Mouse (Mus musculus) layer of hippocampus, adult 8-10 months (tissue): ENCODE data around the gene Fbxo7. TPM values are rescaled to one million over a fixed set of nuclear protein-coding genes. Genes with fewer than 3 reads are reported as not detected.

Experiments
- DNase-seq, 2 experiments: peaks; one replicate each; pipeline ENCODE4 v3.0.0; 2022; ENCODE audit warnings: low spot score in 2 of 2
- total RNA-seq, 4 experiments: library from RNA; stranded (reverse); gene quantifications; 2 replicates each; pipeline ENCODE4 v1.2.4; 2022

Gene Fbxo7
- total RNA-seq, 4 experiments from 2014 or later = 26.1 to 31.1 (median 27.1) TPM

DNA sequence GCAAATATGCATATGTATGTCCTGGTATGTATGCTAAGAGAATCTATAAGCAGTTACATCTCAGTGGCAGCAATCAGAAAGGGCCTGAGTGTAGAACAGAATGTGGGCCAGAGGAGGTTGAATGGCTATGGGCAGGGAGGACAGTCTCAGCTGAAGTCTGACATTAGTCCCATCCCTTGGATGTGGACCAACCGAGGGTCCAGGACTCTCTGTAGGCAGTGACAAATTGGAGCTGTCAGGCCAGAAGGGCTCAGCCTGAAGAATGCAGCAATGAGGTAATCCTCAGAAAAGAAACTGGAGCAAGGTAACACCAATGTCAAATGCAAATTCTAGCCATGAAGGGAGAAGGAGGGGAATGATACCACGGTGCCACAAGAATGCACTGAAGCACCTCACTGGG lies 55.5 kb downstream of the Fbxo7 start:
- DNase-seq = no peak

DNA sequence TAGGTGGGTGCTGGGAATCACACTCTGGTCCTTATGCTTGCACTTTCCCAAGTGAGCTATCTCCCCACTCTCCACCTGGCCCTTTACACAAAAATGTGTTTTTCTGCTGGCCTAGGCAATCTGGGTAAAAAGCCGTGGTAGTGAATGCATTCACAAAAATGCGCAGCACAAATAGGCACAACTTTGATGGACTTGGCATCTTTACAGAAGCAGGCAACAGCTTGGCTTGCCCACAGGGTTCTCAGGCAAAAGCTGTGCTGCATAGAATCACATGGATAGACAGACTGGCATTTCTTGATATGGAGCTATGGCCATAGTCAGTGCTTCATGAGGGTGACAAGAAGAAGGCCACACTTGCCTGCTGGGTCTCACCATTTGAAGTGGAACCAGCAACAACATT lies 57.0 kb downstream of the Fbxo7 start:
- DNase-seq = peak in 1 of 2 experiments; percentile 19

DNA sequence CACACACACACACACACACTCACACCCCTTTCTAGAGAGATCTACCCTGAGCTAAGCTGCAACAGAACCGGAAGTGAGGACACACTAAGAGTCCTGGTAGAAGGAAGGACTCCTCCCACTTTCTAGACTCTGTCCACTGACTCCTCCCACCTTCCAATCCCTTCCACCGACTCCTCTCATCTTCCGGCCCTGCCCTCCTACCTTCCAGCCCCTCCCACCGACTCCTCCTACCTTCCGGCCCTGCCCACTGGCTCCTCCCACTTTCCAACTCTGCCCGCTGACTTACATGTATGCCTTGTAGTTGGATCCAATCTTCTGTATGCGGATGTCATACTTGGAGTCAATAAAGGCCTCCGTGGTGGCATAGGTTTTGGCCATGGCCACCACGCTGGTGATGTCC lies 58.1 kb downstream of the Fbxo7 start:
- DNase-seq = no peak

DNA sequence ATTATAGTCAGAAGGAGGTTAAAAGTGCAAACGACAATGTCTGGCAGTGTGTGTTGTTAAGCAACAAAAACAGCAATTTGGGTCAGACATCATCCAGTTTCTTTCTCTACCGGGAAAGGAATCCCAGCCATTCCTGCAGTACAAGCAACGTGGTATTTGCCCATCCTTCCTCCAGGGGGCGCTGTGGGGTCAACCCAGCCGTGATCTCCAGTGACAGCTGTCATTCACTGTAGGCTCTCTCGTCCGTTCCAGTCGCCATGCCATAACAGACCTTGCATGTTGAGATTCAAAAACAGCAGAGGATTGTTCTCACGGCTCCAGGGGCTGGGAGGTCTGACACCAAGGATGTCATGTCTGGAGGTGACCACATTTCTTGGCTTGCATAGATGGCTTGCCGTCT lies 70.1 kb downstream of the Fbxo7 start:
- DNase-seq = peak in 1 of 2 experiments; percentile 17

DNA sequence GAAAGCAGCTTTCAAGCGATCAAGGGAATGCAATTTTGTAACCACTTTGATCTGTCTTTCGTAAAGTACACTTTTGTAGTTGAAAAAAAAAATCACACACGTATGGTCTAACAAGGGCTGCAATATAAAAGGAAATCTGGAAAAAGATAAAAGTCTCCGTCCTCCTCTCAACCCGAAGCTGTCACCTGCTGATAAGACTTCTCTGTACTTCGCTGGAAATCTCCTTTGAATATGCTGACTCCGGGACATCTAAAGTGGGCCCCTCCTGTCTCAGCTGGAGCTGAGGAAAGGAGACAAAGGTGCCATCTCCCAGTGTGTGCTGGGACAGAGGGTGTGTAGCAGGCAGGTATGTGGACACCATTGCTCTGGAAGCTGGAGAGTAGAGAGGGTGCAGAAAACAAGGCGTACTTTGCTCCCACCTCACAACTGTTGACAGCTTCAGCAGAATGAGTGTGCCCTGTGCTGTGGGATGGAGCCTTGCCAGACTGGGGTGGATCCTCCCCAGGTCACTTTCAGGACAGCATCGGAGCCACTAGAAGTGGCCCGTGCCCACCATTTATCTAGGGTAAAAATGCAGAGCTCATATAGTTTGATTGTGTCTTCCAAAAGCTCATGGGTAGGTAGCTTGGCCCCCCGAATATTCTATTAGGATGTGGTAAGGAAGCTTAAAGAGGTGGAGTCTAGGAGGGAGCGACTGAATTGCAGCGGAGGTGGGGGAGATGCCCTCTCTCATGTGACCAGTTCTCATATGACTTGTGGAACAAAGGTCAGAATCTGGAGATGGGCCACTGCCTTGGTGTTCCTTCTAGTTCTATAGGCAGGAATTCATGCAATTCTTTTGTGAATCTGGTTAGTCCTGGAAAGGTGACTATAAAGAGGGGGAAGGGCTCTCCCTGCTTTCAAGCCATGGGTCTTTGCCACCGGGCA lies 71.6 kb downstream of the Fbxo7 start:
- no peak for DNase-seq

DNA sequence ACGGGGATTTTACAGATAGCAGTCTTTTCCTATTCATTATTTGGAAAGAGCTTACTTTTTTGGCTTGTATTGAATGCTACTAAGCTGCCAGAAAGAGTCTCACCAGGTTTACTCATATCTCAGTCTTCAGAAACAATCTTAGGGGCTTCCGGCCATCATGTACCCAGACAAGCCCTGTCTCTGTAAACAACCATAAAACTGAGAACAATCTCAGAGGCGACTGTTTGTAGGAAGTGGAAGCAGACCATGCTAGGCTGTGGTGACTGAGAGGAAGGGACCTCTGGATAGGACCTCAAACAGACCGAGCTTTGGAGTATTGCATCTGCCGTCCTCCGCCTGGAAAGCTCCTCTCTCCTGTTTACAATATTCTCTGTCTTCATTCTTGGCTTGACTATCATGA lies 76.6 kb downstream of the Fbxo7 start:
- DNase-seq = no peak

DNA sequence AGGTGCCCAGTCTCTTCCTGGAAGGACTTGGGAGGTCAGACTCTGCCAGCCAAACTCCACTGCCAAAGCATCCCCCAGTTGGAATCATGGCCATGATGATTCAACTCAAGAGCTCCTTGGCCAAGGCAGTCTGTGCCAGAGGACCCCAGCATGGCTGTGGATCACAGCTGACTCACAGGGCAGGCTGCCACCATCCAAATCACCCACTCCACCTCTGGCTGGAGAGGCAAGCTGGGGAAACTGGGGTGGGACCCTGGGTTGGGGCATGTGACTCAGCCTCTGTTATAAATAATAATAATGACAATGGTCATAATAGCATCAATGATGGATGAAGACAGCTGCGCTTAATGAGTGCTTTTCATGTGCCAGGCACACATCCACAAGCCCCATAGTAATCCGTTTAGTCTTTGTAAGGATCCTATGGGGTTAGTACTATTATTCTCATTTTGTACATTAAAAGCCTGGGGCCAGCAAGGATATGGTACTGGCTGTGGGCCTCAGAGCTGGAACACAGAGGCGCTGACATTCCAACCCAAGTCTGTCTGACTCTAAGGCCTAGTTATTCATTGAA lies 78.6 kb downstream of the Fbxo7 start:
- peak in 1 of 2 experiments; percentile 5 for DNase-seq

Other genes with a start within 250 kb of the Fbxo7 start
- gene Pwp1, start 192.5 kb upstream of the Fbxo7 start, total RNA-seq = 10 to 100 TPM; 18.2 to 19.5 (median 18.6) TPM
- gene Prdm4, start 104.8 kb upstream of the Fbxo7 start, total RNA-seq = 10 to 100 TPM; 25.5 to 31.2 (median 28.9) TPM
- under 1 TPM; 0.25 to 0.69 (median 0.50) TPM for gene Ascl4, start 94.3 kb upstream of the Fbxo7 start, total RNA-seq
- 100 to 1,000 TPM; 110 to 128 (median 119) TPM for gene Rtcb, start 64.1 kb upstream of the Fbxo7 start, total RNA-seq
- gene Bpifc, start 10.1 kb upstream of the Fbxo7 start, total RNA-seq = under 1 TPM in 1 of 4 experiments, not detected in 3; 0.16 TPM